33 mouse cellular contexts compared by ENCODE assay signal in the genomic region with DNA sequence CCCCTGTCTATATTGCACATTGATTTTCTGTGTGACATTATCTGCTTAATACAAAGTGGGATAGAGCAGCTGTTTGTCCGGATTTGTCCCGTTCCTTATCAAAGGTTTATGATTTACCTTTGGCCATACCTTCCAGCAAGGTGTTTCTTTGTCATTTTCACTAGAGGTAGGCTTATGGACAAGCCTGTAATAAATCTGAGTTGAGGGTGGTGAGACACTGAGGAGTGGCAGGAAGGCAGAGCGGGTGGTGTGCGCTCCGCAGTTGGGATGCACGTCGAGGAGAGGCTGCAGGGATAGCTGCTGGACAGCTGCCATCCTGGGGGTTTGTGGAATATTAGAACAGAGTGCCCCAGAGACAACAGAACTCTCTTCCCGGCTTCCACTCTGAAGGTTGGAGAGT.
"Had no signal": no experiment of that assay in that cellular context is flagged by ENCODE, and none has a peak within 500 bp of the region (broad histone marks: within the 10 kb centered on the region; RNA-seq: fewer than 3 reads in every experiment).

No protein-coding gene starts in this region.

- DNase-seq: heart, adult 2 months; heart, postnatal 10 days; heart, postnatal 14 days; heart, postnatal 36 days; heart, postnatal 4 days; kidney, adult 11 months; kidney, adult 2 months; kidney, adult 8-10 months; kidney, adult 9 months; kidney, postnatal 10 days; kidney, postnatal 14 days; kidney, postnatal 25 days; kidney, postnatal 36 days; kidney, postnatal 4 days; layer of hippocampus, adult 9-11 months; layer of hippocampus, postnatal 36 days had no signal

- H3K36me3 ChIP-seq: heart, embryonic 10.5 days; heart, embryonic 12.5 days; heart, embryonic 13.5 days; heart, embryonic 15.5 days; hindbrain, embryonic 10.5 days; hindbrain, embryonic 12.5 days; hindbrain, embryonic 13.5 days; hindbrain, embryonic 15.5 days; kidney, embryonic 15.5 days had no signal

- H3K27ac ChIP-seq: heart, adult 2 months; heart, embryonic 10.5 days; heart, embryonic 13.5 days; heart, embryonic 15.5 days; hindbrain, embryonic 12.5 days; hindbrain, embryonic 13.5 days; hindbrain, embryonic 14.5 days; hindbrain, embryonic 15.5 days; hindbrain, postnatal 0 days; kidney, embryonic 15.5 days; kidney, postnatal 0 days; layer of hippocampus, adult 2 months; left cerebral cortex, adult 2 months had no signal

- H3K9ac ChIP-seq: heart, embryonic 12.5 days; heart, embryonic 13.5 days; heart, embryonic 15.5 days; hindbrain, embryonic 12.5 days; hindbrain, embryonic 13.5 days; hindbrain, embryonic 14.5 days; hindbrain, embryonic 15.5 days; kidney, embryonic 15.5 days had no signal

- H3K27me3 ChIP-seq: heart, embryonic 12.5 days; heart, embryonic 13.5 days; heart, embryonic 15.5 days; hindbrain, embryonic 15.5 days; kidney, embryonic 15.5 days had no signal

- ATAC-seq: hindbrain, embryonic 16.5 days; hindbrain, postnatal 0 days; inflammation-experienced regulatory T-cells, adult 6 months had no signal

- H3K4me3 ChIP-seq: heart, adult 2 months; heart, embryonic 10.5 days; heart, embryonic 12.5 days; heart, embryonic 13.5 days; heart, embryonic 15.5 days; hindbrain, embryonic 10.5 days; hindbrain, embryonic 12.5 days; hindbrain, embryonic 13.5 days; hindbrain, embryonic 15.5 days; kidney, embryonic 15.5 days; layer of hippocampus, adult 2 months; left cerebral cortex, adult 2 months had no signal

- H3K9me3 ChIP-seq: heart, embryonic 10.5 days; heart, embryonic 12.5 days; heart, embryonic 13.5 days; heart, embryonic 15.5 days; hindbrain, embryonic 10.5 days; hindbrain, embryonic 12.5 days; hindbrain, embryonic 13.5 days; hindbrain, embryonic 15.5 days; kidney, embryonic 15.5 days had no signal

- H3K4me1 ChIP-seq: heart, embryonic 10.5 days; heart, embryonic 12.5 days; heart, embryonic 13.5 days; heart, embryonic 15.5 days had no signal

- H3K4me2 ChIP-seq: heart, embryonic 11.5 days; heart, embryonic 12.5 days; heart, embryonic 13.5 days; heart, embryonic 15.5 days; hindbrain, embryonic 12.5 days; hindbrain, embryonic 13.5 days; hindbrain, embryonic 14.5 days; hindbrain, embryonic 15.5 days; kidney, embryonic 15.5 days had no signal
